Mouse (Mus musculus): ENCODE measurements around the gene Plpp7. TPM values are rescaled to one million over a fixed set of nuclear protein-coding genes. Genes with fewer than 3 reads are reported as not detected.

Gene Plpp7
- polyA plus RNA-seq, 1 experiment from 2014 or later: 7.3 TPM

GRCm38 (mm10) chr2:32127653-32128535 lies 32.6 kb downstream of the Plpp7 start:
- Histone ChIP-seq H3K27ac (ENCODE audit: low read depth, low read length) (no peak overlapping the region), H3K4me3 (ENCODE audit: low read depth, low read length) (no peak overlapping the region), H3K4me1 (ENCODE audit: control insufficient read depth, insufficient read depth, low read length) (no peaks in the 10 kb centered on the region), H3K36me3 (ENCODE audit: control insufficient read depth, insufficient read depth, low read length) (no peaks in the 10 kb centered on the region), H3K9ac (ENCODE audit: low read length) (no peak overlapping the region), H3K9me3 (ENCODE audit: control insufficient read depth, low read length) (no peaks in the 10 kb centered on the region), H3K27me3 (ENCODE audit: control insufficient read depth, insufficient read depth, low read length) (no peaks in the 10 kb centered on the region), H3K4me2 (no peak overlapping the region)
- ATAC-seq (ENCODE audit: low FRiP score): no peak
- DNase-seq (ENCODE audit: low spot score, missing footprints): peak; percentile 74
- WGBS: 31% methylated on average over 16 of the region's 16 CpGs

- ATAC-seq (ENCODE audit: low FRiP score) (no peak), DNase-seq (ENCODE audit: low spot score, missing footprints) (peak; percentile 72)
- H3K4me3 ChIP-seq (ENCODE audit: low read depth, low read length): no peak overlapping the region
- H3K4me1 ChIP-seq (ENCODE audit: control insufficient read depth, insufficient read depth, low read length): no peaks in the 10 kb centered on the region
- H3K27ac ChIP-seq (ENCODE audit: low read depth, low read length): no peak overlapping the region
- no peak overlapping the region for H3K4me2 ChIP-seq
- H3K9ac ChIP-seq (ENCODE audit: low read length): no peak overlapping the region
- WGBS: 83% methylated on average over 5 of the region's 5 CpGs
- no peaks in the 10 kb centered on the region for H3K27me3 ChIP-seq (ENCODE audit: control insufficient read depth, insufficient read depth, low read length)
- H3K36me3 ChIP-seq (ENCODE audit: control insufficient read depth, insufficient read depth, low read length): no peaks in the 10 kb centered on the region
- no peaks in the 10 kb centered on the region for H3K9me3 ChIP-seq (ENCODE audit: control insufficient read depth, low read length)
Observed at GRCm38 (mm10) chr2:32128536-32128841, 33.2 kb downstream of the Plpp7 start.

GRCm38 (mm10) chr2:32129383-32130074 lies 34.2 kb downstream of the Plpp7 start:
- no peaks in the 10 kb centered on the region for H3K4me1 ChIP-seq (ENCODE audit: control insufficient read depth, insufficient read depth, low read length)
- H3K36me3 ChIP-seq (ENCODE audit: control insufficient read depth, insufficient read depth, low read length): no peaks in the 10 kb centered on the region
- no peak overlapping the region for H3K4me2 ChIP-seq
- H3K9ac ChIP-seq (ENCODE audit: low read length): no peak overlapping the region
- H3K27me3 ChIP-seq (ENCODE audit: control insufficient read depth, insufficient read depth, low read length): no peaks in the 10 kb centered on the region
- no peak overlapping the region for H3K4me3 ChIP-seq (ENCODE audit: low read depth, low read length)
- 67% methylated on average over 11 of the region's 11 CpGs for WGBS
- no peak overlapping the region for H3K27ac ChIP-seq (ENCODE audit: low read depth, low read length)
- H3K9me3 ChIP-seq (ENCODE audit: control insufficient read depth, low read length): no peaks in the 10 kb centered on the region
- no peak for DNase-seq (ENCODE audit: low spot score, missing footprints)
- ATAC-seq (ENCODE audit: low FRiP score): no peak

DNA sequence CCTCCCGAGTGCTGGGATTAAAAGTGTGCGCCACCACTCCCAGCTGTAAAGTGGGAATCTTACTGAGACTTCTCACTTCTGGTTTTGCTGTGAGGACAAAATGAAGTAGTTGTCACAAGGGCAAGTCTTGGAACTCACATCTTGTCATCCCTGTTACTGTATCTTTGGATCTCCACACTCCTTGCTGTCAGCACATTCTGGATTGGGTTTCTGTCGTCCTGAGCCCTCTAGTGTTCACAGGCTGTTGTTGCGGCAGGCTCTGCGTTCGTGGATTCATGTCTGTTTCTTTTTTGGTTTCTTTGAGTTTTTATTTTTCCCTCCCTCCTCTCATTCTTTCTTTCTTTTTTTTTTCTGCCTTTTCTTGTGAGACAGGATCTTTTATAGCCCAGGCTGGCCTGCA lies 35.1 kb downstream of the Plpp7 start:
- no peak for ATAC-seq (ENCODE audit: low FRiP score)

GRCm38 (mm10) chr2:32131205-32131834 lies 36.0 kb downstream of the Plpp7 start:
- no peak overlapping the region for H3K9ac ChIP-seq (ENCODE audit: low read length)
- no peak overlapping the region for H3K4me2 ChIP-seq
- 82% methylated on average over 9 of the region's 9 CpGs for WGBS
- H3K27ac ChIP-seq (ENCODE audit: low read depth, low read length): no peak overlapping the region
- DNase-seq (ENCODE audit: low spot score, missing footprints) (peak; percentile 23), ATAC-seq (ENCODE audit: low FRiP score) (no peak)
- no peaks in the 10 kb centered on the region for H3K36me3 ChIP-seq (ENCODE audit: control insufficient read depth, insufficient read depth, low read length)
- H3K9me3 ChIP-seq (ENCODE audit: control insufficient read depth, low read length): no peaks in the 10 kb centered on the region
- H3K4me3 ChIP-seq (ENCODE audit: low read depth, low read length): no peak overlapping the region
- no peaks in the 10 kb centered on the region for H3K4me1 ChIP-seq (ENCODE audit: control insufficient read depth, insufficient read depth, low read length)
- no peaks in the 10 kb centered on the region for H3K27me3 ChIP-seq (ENCODE audit: control insufficient read depth, insufficient read depth, low read length)

More for the DNA sequence above, 35.1 kb downstream of the Plpp7 start:
- Histone ChIP-seq H3K27ac (ENCODE audit: low read depth, low read length) (no peak overlapping the region), H3K4me3 (ENCODE audit: low read depth, low read length) (no peak overlapping the region), H3K9me3 (ENCODE audit: control insufficient read depth, low read length) (no peaks in the 10 kb centered on the region), H3K4me1 (ENCODE audit: control insufficient read depth, insufficient read depth, low read length) (no peaks in the 10 kb centered on the region), H3K36me3 (ENCODE audit: control insufficient read depth, insufficient read depth, low read length) (no peaks in the 10 kb centered on the region), H3K4me2 (no peak overlapping the region), H3K27me3 (ENCODE audit: control insufficient read depth, insufficient read depth, low read length) (no peaks in the 10 kb centered on the region), H3K9ac (ENCODE audit: low read length) (no peak overlapping the region)
- peak; percentile 88 for DNase-seq (ENCODE audit: low spot score, missing footprints)
- 37% methylated on average over 6 of the region's 6 CpGs for WGBS

DNA sequence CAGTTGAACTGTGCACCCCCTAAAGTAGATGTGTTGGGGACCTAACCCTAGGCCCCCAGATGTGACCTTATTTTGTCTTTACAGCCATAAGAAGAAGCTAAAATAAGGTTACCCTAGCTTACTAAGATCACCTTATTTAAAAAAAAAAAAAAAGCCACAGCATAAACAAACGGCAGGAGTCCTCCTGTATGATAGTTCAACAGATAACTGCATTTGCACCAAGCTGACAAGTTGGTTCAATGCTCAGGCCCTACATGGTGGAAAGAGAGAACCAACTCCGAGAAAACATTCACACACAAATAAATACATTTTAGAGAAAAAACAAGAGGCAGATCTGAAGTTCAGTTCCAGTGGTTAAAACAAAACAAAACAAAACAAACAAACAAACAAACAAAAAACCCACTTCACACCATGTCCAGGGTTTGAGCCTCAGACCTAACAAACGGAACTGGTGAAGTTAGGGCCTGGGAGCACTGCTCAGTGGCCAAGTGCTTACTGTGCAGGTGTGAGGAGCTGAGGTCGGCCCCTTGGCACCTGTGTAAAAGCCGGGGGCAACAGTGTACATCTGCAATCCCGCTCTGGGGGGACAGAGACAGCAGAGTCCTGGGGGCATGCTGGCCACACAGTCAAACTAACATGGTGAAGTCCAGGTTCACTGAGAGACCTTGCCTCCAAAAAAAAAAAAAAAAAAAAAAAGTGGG lies 36.7 kb downstream of the Plpp7 start:
- H3K9ac ChIP-seq (ENCODE audit: low read length): no peak overlapping the region
- H3K9me3 ChIP-seq (ENCODE audit: control insufficient read depth, low read length): no peaks in the 10 kb centered on the region
- DNase-seq (ENCODE audit: low spot score, missing footprints) (no peak), ATAC-seq (ENCODE audit: low FRiP score) (no peak)
- H3K27ac ChIP-seq (ENCODE audit: low read depth, low read length): no peak overlapping the region
- H3K4me2 ChIP-seq: no peak overlapping the region
- H3K36me3 ChIP-seq (ENCODE audit: control insufficient read depth, insufficient read depth, low read length): no peaks in the 10 kb centered on the region
- WGBS: 68% methylated on average over 6 of the region's 6 CpGs
- H3K4me3 ChIP-seq (ENCODE audit: low read depth, low read length): no peak overlapping the region
- no peaks in the 10 kb centered on the region for H3K27me3 ChIP-seq (ENCODE audit: control insufficient read depth, insufficient read depth, low read length)
- peaks cover under 1% of the 10 kb centered on the region; the same call in 1 of the 2 replicates for H3K4me1 ChIP-seq (ENCODE audit: control insufficient read depth, insufficient read depth, low read length)

GRCm38 (mm10) chr2:32132567-32132992 lies 37.3 kb downstream of the Plpp7 start:
- no peak overlapping the region for H3K4me3 ChIP-seq (ENCODE audit: low read depth, low read length)
- peak; percentile 28; the same call in 1 of the 2 replicates for ATAC-seq (ENCODE audit: low FRiP score)

DNA sequence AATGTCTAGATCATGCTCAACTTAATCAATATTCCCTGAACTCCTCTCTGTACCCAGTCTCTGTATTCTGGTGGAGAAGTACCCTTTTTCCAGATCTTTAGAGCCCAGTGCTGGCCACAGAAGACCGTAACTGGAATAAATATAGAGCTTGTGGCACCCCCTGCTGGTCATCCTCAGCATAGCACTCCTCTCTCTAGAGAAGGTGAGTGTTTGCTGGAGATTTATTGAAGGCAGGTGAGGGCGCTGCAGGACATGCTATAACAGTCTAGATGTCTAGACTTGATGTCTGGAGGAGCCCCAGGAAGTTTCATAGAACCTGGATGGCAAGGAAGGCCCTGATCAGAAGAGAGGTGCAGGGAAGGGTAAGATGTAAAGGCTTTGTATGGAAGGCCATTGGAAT lies 38.7 kb downstream of the Plpp7 start:
- no peak overlapping the region for H3K27ac ChIP-seq (ENCODE audit: low read depth, low read length)

More at GRCm38 (mm10) chr2:32132567-32132992, 37.3 kb downstream of the Plpp7 start:
- peak; percentile 94 for DNase-seq (ENCODE audit: low spot score, missing footprints)
- Histone ChIP-seq H3K9me3 (ENCODE audit: control insufficient read depth, low read length) (no peaks in the 10 kb centered on the region), H3K27ac (ENCODE audit: low read depth, low read length) (no peak overlapping the region), H3K9ac (ENCODE audit: low read length) (no peak overlapping the region), H3K4me2 (no peak overlapping the region), H3K27me3 (ENCODE audit: control insufficient read depth, insufficient read depth, low read length) (no peaks in the 10 kb centered on the region), H3K4me1 (ENCODE audit: control insufficient read depth, insufficient read depth, low read length) (peaks cover 5% of the 10 kb centered on the region; the same call in 1 of the 2 replicates), H3K36me3 (ENCODE audit: control insufficient read depth, insufficient read depth, low read length) (no peaks in the 10 kb centered on the region)
- WGBS: 6% methylated on average over 12 of the region's 12 CpGs

More for the DNA sequence above, 38.7 kb downstream of the Plpp7 start:
- ATAC-seq (ENCODE audit: low FRiP score) (no peak), DNase-seq (ENCODE audit: low spot score, missing footprints) (peak; percentile 98)
- H3K4me2 ChIP-seq: no peak overlapping the region
- no peaks in the 10 kb centered on the region for H3K36me3 ChIP-seq (ENCODE audit: control insufficient read depth, insufficient read depth, low read length)
- H3K9ac ChIP-seq (ENCODE audit: low read length): no peak overlapping the region
- WGBS: 5% methylated on average over 2 of the region's 2 CpGs
- H3K9me3 ChIP-seq (ENCODE audit: control insufficient read depth, low read length): no peaks in the 10 kb centered on the region
- H3K4me1 ChIP-seq (ENCODE audit: control insufficient read depth, insufficient read depth, low read length): peaks cover 5% of the 10 kb centered on the region; the same call in 1 of the 2 replicates
- H3K4me3 ChIP-seq (ENCODE audit: low read depth, low read length): no peak overlapping the region
- no peaks in the 10 kb centered on the region for H3K27me3 ChIP-seq (ENCODE audit: control insufficient read depth, insufficient read depth, low read length)
